Mouse (Mus musculus) embryonic fibroblast, embryonic 13.5 days (primary cell): Measurements from ENCODE around the gene Cd38.

ENCODE experiments used
- CTCF ChIP-seq: IDR thresholded peaks from 2 replicates; pipeline ENCODE4 v1.5.1; 2011; ENCODE audit warnings: mild to moderate bottlenecking, control low read depth, low read length, moderate library complexity, borderline replicate concordance; ENCODE audit not compliant: insufficient read depth
- POLR2A ChIP-seq: IDR thresholded peaks from 2 replicates; pipeline ENCODE4 v1.6.1; 2011; ENCODE audit warnings: low read depth, mild to moderate bottlenecking, control low read depth, low read length, moderate library complexity

GRCm38 (mm10) chr5:43921877-43922276 is 53.5 kb downstream of the Cd38 start:
- TF ChIP-seq CTCF, result no peak
- TF ChIP-seq POLR2A, result no peak
